In the genomic region with DNA sequence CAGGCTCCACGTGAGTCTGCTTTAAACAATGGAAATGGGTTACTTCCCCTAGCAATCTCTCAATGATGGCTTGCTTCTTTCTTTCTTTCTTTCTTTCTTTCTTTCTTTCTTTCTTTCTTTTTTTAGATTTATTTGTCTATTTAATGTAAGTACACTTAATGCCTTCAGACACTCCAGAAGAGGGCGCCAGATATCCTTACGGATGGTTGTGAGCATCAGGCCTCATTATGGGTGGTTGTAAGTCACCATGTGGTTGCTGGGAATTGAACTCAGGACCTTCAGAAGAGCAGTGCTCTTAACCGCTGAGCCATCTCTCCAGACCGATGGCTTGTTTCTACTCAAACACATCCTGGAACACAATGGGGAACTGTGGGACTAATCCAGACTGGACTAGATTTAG, we compare ENCODE assay signal across 15 mouse cellular contexts. TPM values are rescaled to one million over a fixed set of nuclear protein-coding genes. Genes with fewer than 3 reads are reported as not detected.
A peak's percentile ranks its signal among the peaks of the same experiment; 100 is the strongest.
DNase-seq lines count a peak whose midpoint lies in the region; TF ChIP-seq lines count a peak whose summit lies in the region.
"Had no signal": no experiment of that assay in that cellular context is flagged by ENCODE, and none has a peak within 500 bp of the region (broad histone marks: within the 10 kb centered on the region; RNA-seq: fewer than 3 reads in every experiment).

No protein-coding gene starts in this region.

- no peak for TF ChIP-seq POLR2A in MEL (IDR thresholded peaks at IDR 0.05; ENCODE audit: control insufficient read depth in 1 of 2, insufficient read depth in 1 of 2, low read depth in 1 of 2, low read length in 2 of 2, poor library complexity in 1 of 2)

- TF ChIP-seq CTCF in gastrocnemius, adult 2 months (IDR thresholded peaks at IDR 0.05) = peak; percentile 31; the same call in 1 of the 2 replicates
- peak in 2 of 3 experiments; percentile 14 to 41; a peak in 2 of 6 replicates for TF ChIP-seq CTCF in MEL (IDR thresholded peaks at IDR 0.05 in 2 of 3, conservative IDR thresholded peaks at IDR 0.05 in 1 of 3; ENCODE audit: control insufficient read depth in 1 of 3, insufficient read depth in 1 of 3, low read depth in 2 of 3, low read length in 3 of 3, poor library complexity in 1 of 3, severe bottlenecking in 1 of 3)

- H3K36me3 ChIP-seq in MEL (ENCODE audit: control insufficient read depth in 1 of 2, insufficient read depth in 2 of 2, low read length in 2 of 2) = peaks cover 0 to 19% of the 10 kb centered on the region in 2 experiments; a peak in 2 of 4 replicates
- H3K36me3 ChIP-seq in splenic B cell, adult 2 months (ENCODE audit: control insufficient read depth, insufficient read depth, low read length, poor library complexity, severe bottlenecking) = no peaks in the 10 kb centered on the region
- H3K36me3 ChIP-seq: embryonic facial prominence, embryonic 13.5 days; heart, embryonic 13.5 days; limb, embryonic 10.5 days; midbrain, embryonic 15.5 days; neural tube, embryonic 13.5 days had no signal

- DNase-seq in gastrocnemius, adult 2 months = no peak
- DNase-seq in gastrocnemius, postnatal 14 days = no peak
- DNase-seq in lung, postnatal 10 days = peak; percentile 24
- DNase-seq in lung, postnatal 4 days = no peak
- peak; percentile 54 for DNase-seq in MEL (ENCODE audit: low read depth, low spot score)
- DNase-seq in splenic B cell, adult 2 months (ENCODE audit: low read depth, low spot score) = peak; percentile 50
- DNase-seq in layer of hippocampus, adult 8-10 months (ENCODE audit: low spot score in 2 of 2) = no peak
- DNase-seq: cerebellum, adult 9-10 months; kidney, adult 8-10 months had no signal

- no peaks in the 10 kb centered on the region for H3K79me2 ChIP-seq in MEL (ENCODE audit: control insufficient read depth, insufficient read depth, low read length, poor library complexity)

- no peak overlapping the region for H3K27ac ChIP-seq in gastrocnemius, adult 2 months
- no peak overlapping the region for H3K27ac ChIP-seq in MEL (ENCODE audit: control insufficient read depth, low read depth, low read length)
- H3K27ac ChIP-seq: embryonic facial prominence, embryonic 13.5 days; heart, embryonic 13.5 days; limb, embryonic 10.5 days; macrophage; midbrain, embryonic 15.5 days; neural tube, embryonic 13.5 days had no signal

- peaks cover 14 to 24% of the 10 kb centered on the region in 2 experiments for H3K4me1 ChIP-seq in MEL (ENCODE audit: control insufficient read depth in 1 of 2, insufficient read depth in 2 of 2, low read length in 2 of 2)

- no peaks in the 10 kb centered on the region for H3K9me3 ChIP-seq in MEL (replicated peaks; ENCODE audit: insufficient read depth, low read length)
- H3K9me3 ChIP-seq: embryonic facial prominence, embryonic 13.5 days; heart, embryonic 13.5 days; limb, embryonic 10.5 days; midbrain, embryonic 15.5 days; neural tube, embryonic 13.5 days had no signal

- no peak overlapping the region for H3K9ac ChIP-seq in MEL (ENCODE audit: control insufficient read depth, low read depth, low read length, poor library complexity, severe bottlenecking)
- H3K9ac ChIP-seq: embryonic facial prominence, embryonic 13.5 days; heart, embryonic 13.5 days; midbrain, embryonic 15.5 days; neural tube, embryonic 13.5 days had no signal

- H3K4me3 ChIP-seq in gastrocnemius, adult 2 months = no peak overlapping the region
- H3K4me3 ChIP-seq in MEL (ENCODE audit: control insufficient read depth in 1 of 2, insufficient read depth in 1 of 2, low read depth in 2 of 2, low read length in 2 of 2) = no peak overlapping the region
- H3K4me3 ChIP-seq: embryonic facial prominence, embryonic 13.5 days; heart, embryonic 13.5 days; limb, embryonic 10.5 days; midbrain, embryonic 15.5 days; neural tube, embryonic 13.5 days had no signal

- TF ChIP-seq RAD21 in MEL (IDR thresholded peaks at IDR 0.05; ENCODE audit: low read depth, low read length) = no peak; the same call in 1 of the 2 replicates

- no peaks in the 10 kb centered on the region for H3K27me3 ChIP-seq in MEL (ENCODE audit: control insufficient read depth in 1 of 2, insufficient read depth in 2 of 2, low read length in 2 of 2)
- H3K27me3 ChIP-seq in splenic B cell, adult 2 months (ENCODE audit: control insufficient read depth, insufficient read depth, low read length, poor library complexity, severe bottlenecking) = no peaks in the 10 kb centered on the region
- H3K27me3 ChIP-seq: midbrain, embryonic 15.5 days had no signal

- intact Hi-C loops in gastrocnemius, adult 2 months (cut with DNase I) = no loop called here
- intact Hi-C loops in gastrocnemius, postnatal 14 days (cut with DNase I; ENCODE audit: low total_unique reads) = no loop called here

- no peak for TF ChIP-seq EP300 in MEL (IDR thresholded peaks at IDR 0.05; ENCODE audit: low read depth in 1 of 2, low read length in 2 of 2)

TF ChIP-seq in MEL, 35 proteins besides CTCF, POLR2A, EP300 and RAD21:
- TF ChIP-seq JUND (IDR thresholded peaks at IDR 0.05; ENCODE audit: low read depth, low read length) (no peak), SMC3 (IDR thresholded peaks at IDR 0.05; ENCODE audit: low read depth, low read length) (peak; percentile 27; the same call in 1 of the 2 replicates)
TF ChIP-seq in MEL: peak in this region for 1.

RNA-seq across cellular contexts. Expression of gene Cpeb3, which starts 32.8 kb away (rescaled TPM):
- total RNA-seq in gastrocnemius, adult 2 months (2021) = 10 to 100 TPM; 56.0 to 64.8 TPM
- total RNA-seq in gastrocnemius, postnatal 14 days (2021) = 10 to 100 TPM; 33.6 to 37.2 TPM
- 0.29 and 0.35 TPM in 2 replicates for total RNA-seq in MEL (2012; rRNA removed)
- under 1 TPM in 1 of 2 experiments, not detected in 1; 0.93 TPM for polyA plus RNA-seq in MEL (2012; ENCODE audit: insufficient read depth in 1 of 2, insufficient read length in 2 of 2, low read depth in 1 of 2, low replicate concordance in 2 of 2, missing spikeins in 1 of 2)
- 10 to 100 TPM; 66.9 to 88.1 (median 79.8) TPM for total RNA-seq in layer of hippocampus, adult 8-10 months (2022)

RNA-seq across cellular contexts. Expression of gene March5, which starts 33.9 kb away (rescaled TPM):
- 10 to 100 TPM; 72.5 to 84.7 TPM for total RNA-seq in gastrocnemius, adult 2 months (2021)
- 10 to 100 TPM; 61.5 to 64.8 TPM for total RNA-seq in gastrocnemius, postnatal 14 days (2021)
- 65.6 and 68.5 TPM in 2 replicates for total RNA-seq in MEL (2012; rRNA removed)
- polyA plus RNA-seq in MEL (2012; ENCODE audit: insufficient read depth in 1 of 2, insufficient read length in 2 of 2, low read depth in 1 of 2, low replicate concordance in 2 of 2, missing spikeins in 1 of 2) = 10 to 100 TPM in 1 of 2 experiments, not detected in 1; 83.5 TPM
- total RNA-seq in layer of hippocampus, adult 8-10 months (2022) = 10 to 100 TPM; 79.2 to 86.5 (median 81.1) TPM

Comparison
In these comparisons a context has a peak if more than half of its experiments do, and no peak if none do; other contexts are left out.
1. DNase-seq: peak in lung, postnatal 10 days (single experiment), MEL (single experiment) and splenic B cell, adult 2 months (single experiment); none in gastrocnemius, adult 2 months (single experiment), gastrocnemius, postnatal 14 days (single experiment), lung, postnatal 4 days (0 of 2) and layer of hippocampus, adult 8-10 months (0 of 2).
2. RNA of gene Cpeb3, which starts 32.8 kb away (total RNA-seq): 66.9 to 88.1 TPM in layer of hippocampus, adult 8-10 months, 56.0 to 64.8 TPM in gastrocnemius, adult 2 months and 33.6 to 37.2 TPM in gastrocnemius, postnatal 14 days; 0.29 to 0.35 TPM in MEL; every median in the first group is over 10 times any median in the second.